Mouse (Mus musculus): Measurements from ENCODE around the gene Wrap53. TPM values are rescaled to one million over a fixed set of nuclear protein-coding genes. Genes with fewer than 3 reads are reported as not detected.
A peak's percentile ranks its signal among the peaks of the same experiment; 100 is the strongest.
"Not testable (repeated sequence)": the region's sequence is repeated elsewhere in the genome, so short reads cannot be mapped to it uniquely, and the experiment has no call there.

Wrap53 gene
- total RNA-seq, 2 experiments from 2014 or later = 4.3 to 6.5 TPM

GRCm38 (mm10) chr11:69546423-69547053, 33.5 kb downstream of the Wrap53 start:
- DNase-seq = peak; percentile 74 to 83
- intact Hi-C loops (cut with DNase I) = loop anchor here (2.0 kb wide), 2 partner anchors 28 to 68 kb away; no protein-coding TSS in a partner anchor

GRCm38 (mm10) chr11:69545957-69546356, 34.1 kb downstream of the Wrap53 start:
- intact Hi-C loops (cut with DNase I) = loop anchor here (2.0 kb wide), 2 partner anchors 29 to 69 kb away; no protein-coding TSS in a partner anchor
- no peak for DNase-seq

- DNase-seq = no peak
- intact Hi-C loops (cut with DNase I) = no loop called here
Measured at GRCm38 (mm10) chr11:69543598-69543997, 36.5 kb downstream of the Wrap53 start.

GRCm38 (mm10) chr11:69541741-69542140, 38.3 kb downstream of the Wrap53 start:
- DNase-seq; intact Hi-C loops (cut with DNase I): not testable (repeated sequence)

GRCm38 (mm10) chr11:69540700-69541099, 39.4 kb downstream of the Wrap53 start:
- intact Hi-C loops (cut with DNase I) = no loop called here
- no peak for DNase-seq

GRCm38 (mm10) chr11:69534990-69535389, 45.1 kb downstream of the Wrap53 start:
- intact Hi-C loops (cut with DNase I) = no loop called here
- no peak for DNase-seq

- no peak for DNase-seq
- intact Hi-C loops (cut with DNase I) = no loop called here
Measured at GRCm38 (mm10) chr11:69532480-69533150, 47.4 kb downstream of the Wrap53 start.

GRCm38 (mm10) chr11:69530755-69531154, 49.3 kb downstream of the Wrap53 start:
- intact Hi-C loops (cut with DNase I) = not testable (repeated sequence)

GRCm38 (mm10) chr11:69530281-69530680, 49.8 kb downstream of the Wrap53 start:
- intact Hi-C loops (cut with DNase I); DNase-seq: not testable (repeated sequence)

More at GRCm38 (mm10) chr11:69530755-69531154, 49.3 kb downstream of the Wrap53 start:
- not testable (repeated sequence) for DNase-seq

GRCm38 (mm10) chr11:69528031-69528390, 52.0 kb downstream of the Wrap53 start:
- intact Hi-C loops (cut with DNase I) = no loop called here
- DNase-seq = no peak

- intact Hi-C loops (cut with DNase I) = no loop called here
- DNase-seq = no peak
Measured at GRCm38 (mm10) chr11:69527098-69528030, 52.7 kb downstream of the Wrap53 start.

- intact Hi-C loops (cut with DNase I) = no loop called here
Measured at GRCm38 (mm10) chr11:69526631-69527030, 53.4 kb downstream of the Wrap53 start.

GRCm38 (mm10) chr11:69525661-69526060, 54.4 kb downstream of the Wrap53 start:
- intact Hi-C loops (cut with DNase I) = no loop called here
- no peak for DNase-seq

More at GRCm38 (mm10) chr11:69526631-69527030, 53.4 kb downstream of the Wrap53 start:
- no peak for DNase-seq

GRCm38 (mm10) chr11:69523651-69524050, 56.4 kb downstream of the Wrap53 start:
- DNase-seq = no peak
- intact Hi-C loops (cut with DNase I) = no loop called here

GRCm38 (mm10) chr11:69521526-69522149, 58.4 kb downstream of the Wrap53 start:
- intact Hi-C loops (cut with DNase I) = no loop called here
- no peak for DNase-seq

- intact Hi-C loops (cut with DNase I) = no loop called here
- DNase-seq = no peak
Measured at GRCm38 (mm10) chr11:69519976-69520375, 60.1 kb downstream of the Wrap53 start.

GRCm38 (mm10) chr11:69516661-69517060, 63.4 kb downstream of the Wrap53 start:
- intact Hi-C loops (cut with DNase I) = no loop called here
- DNase-seq = no peak

- DNase-seq = no peak
- intact Hi-C loops (cut with DNase I) = no loop called here
Measured at GRCm38 (mm10) chr11:69516151-69516640, 63.9 kb downstream of the Wrap53 start.

GRCm38 (mm10) chr11:69513840-69514239, 66.2 kb downstream of the Wrap53 start:
- intact Hi-C loops (cut with DNase I) = loop anchor here (1.0 to 2.0 kb wide), 4 partner anchors 81 to 257 kb away; no protein-coding TSS in a partner anchor
- peak; percentile 72 to 77 for DNase-seq
